Mouse (Mus musculus): Measurements from ENCODE around the gene Calr. TPM values are rescaled to one million over a fixed set of nuclear protein-coding genes. Genes with fewer than 3 reads are reported as not detected.
A peak's percentile ranks its signal among the peaks of the same experiment; 100 is the strongest.

Gene Calr
- polyA plus RNA-seq, 1 experiment: 687 TPM

- no peaks in the 10 kb centered on the region for H3K79me3 ChIP-seq (ENCODE audit: low read depth)
- H3K4me3 ChIP-seq (ENCODE audit: insufficient read depth, poor library complexity, severe bottlenecking): no peak overlapping the region
- no peaks in the 10 kb centered on the region for H3K36me3 ChIP-seq (ENCODE audit: control insufficient read depth, insufficient read depth)
- no peak overlapping the region for H3ac ChIP-seq (ENCODE audit: control insufficient read depth, insufficient read length, low read depth)
- no peaks in the 10 kb centered on the region for H3K79me2 ChIP-seq (ENCODE audit: control insufficient read depth, insufficient read depth)
- H3K27me3 ChIP-seq (ENCODE audit: control insufficient read depth, insufficient read depth, insufficient read length): no peaks in the 10 kb centered on the region
- TF ChIP-seq MYOG (IDR thresholded peaks at IDR 0.05; ENCODE audit: control insufficient read depth, extremely low read depth, insufficient read length): no peak
- TF ChIP-seq CTCF (IDR thresholded peaks at IDR 0.05; ENCODE audit: control insufficient read depth, insufficient read depth, insufficient read length): peak; percentile 5
Measured at GRCm38 (mm10) chr8:84813059-84813458, 33.7 kb downstream of the Calr start.

- Histone ChIP-seq H3K4me3 (ENCODE audit: insufficient read depth, poor library complexity, severe bottlenecking) (no peak overlapping the region), H3K27me3 (ENCODE audit: control insufficient read depth, insufficient read depth, insufficient read length) (no peaks in the 10 kb centered on the region), H3K79me2 (ENCODE audit: control insufficient read depth, insufficient read depth) (no peaks in the 10 kb centered on the region)
Measured at GRCm38 (mm10) chr8:84811303-84811702, 35.4 kb downstream of the Calr start.

GRCm38 (mm10) chr8:84810896-84811295 lies 35.8 kb downstream of the Calr start:
- TF ChIP-seq CTCF (IDR thresholded peaks at IDR 0.05; ENCODE audit: control insufficient read depth, insufficient read depth, insufficient read length) (peak; percentile 89), USF1 (IDR thresholded peaks at IDR 0.05; ENCODE audit: low read depth) (no peak), MYOD1 (IDR thresholded peaks at IDR 0.05; ENCODE audit: control insufficient read depth, insufficient read length, low read depth) (no peak), FOSL1 (IDR thresholded peaks at IDR 0.05; ENCODE audit: insufficient read depth, low read length, poor library complexity, severe bottlenecking) (no peak), MAX (IDR thresholded peaks at IDR 0.05) (no peak)
- H3K36me3 ChIP-seq (ENCODE audit: control insufficient read depth, insufficient read depth): no peaks in the 10 kb centered on the region
- no peaks in the 10 kb centered on the region for H3K79me2 ChIP-seq (ENCODE audit: control insufficient read depth, insufficient read depth)
- peak overlapping the region; percentile 23 for H3ac ChIP-seq (ENCODE audit: control insufficient read depth, insufficient read length, low read depth)
- no peaks in the 10 kb centered on the region for H3K79me3 ChIP-seq (ENCODE audit: low read depth)
- H3K27me3 ChIP-seq (ENCODE audit: control insufficient read depth, insufficient read depth, insufficient read length): no peaks in the 10 kb centered on the region
- no peak overlapping the region for H3K4me3 ChIP-seq (ENCODE audit: insufficient read depth, poor library complexity, severe bottlenecking)

More at GRCm38 (mm10) chr8:84811303-84811702, 35.4 kb downstream of the Calr start:
- Histone ChIP-seq H3K79me3 (ENCODE audit: low read depth) (no peaks in the 10 kb centered on the region), H3ac (ENCODE audit: control insufficient read depth, insufficient read length, low read depth) (peak overlapping the region; percentile 23), H3K36me3 (ENCODE audit: control insufficient read depth, insufficient read depth) (no peaks in the 10 kb centered on the region)
- TF ChIP-seq FOSL1 (IDR thresholded peaks at IDR 0.05; ENCODE audit: insufficient read depth, low read length, poor library complexity, severe bottlenecking) (no peak), MYOD1 (IDR thresholded peaks at IDR 0.05; ENCODE audit: control insufficient read depth, insufficient read length, low read depth) (no peak)

GRCm38 (mm10) chr8:84809941-84810280 lies 36.8 kb downstream of the Calr start:
- H3K27me3 ChIP-seq (ENCODE audit: control insufficient read depth, insufficient read depth, insufficient read length): no peaks in the 10 kb centered on the region
- H3K79me2 ChIP-seq (ENCODE audit: control insufficient read depth, insufficient read depth): no peaks in the 10 kb centered on the region
- no peaks in the 10 kb centered on the region for H3K79me3 ChIP-seq (ENCODE audit: low read depth)
- H3K36me3 ChIP-seq (ENCODE audit: control insufficient read depth, insufficient read depth): no peaks in the 10 kb centered on the region
- TF ChIP-seq FOSL1 (IDR thresholded peaks at IDR 0.05; ENCODE audit: insufficient read depth, low read length, poor library complexity, severe bottlenecking): no peak
- no peak for TF ChIP-seq CTCF (IDR thresholded peaks at IDR 0.05; ENCODE audit: control insufficient read depth, insufficient read depth, insufficient read length)
- TF ChIP-seq MYOG (IDR thresholded peaks at IDR 0.05; ENCODE audit: control insufficient read depth, extremely low read depth, insufficient read length): no peak
- no peak for TF ChIP-seq USF1 (IDR thresholded peaks at IDR 0.05; ENCODE audit: low read depth)
- no peak for TF ChIP-seq MAX (IDR thresholded peaks at IDR 0.05)
- no peak for TF ChIP-seq MYOD1 (IDR thresholded peaks at IDR 0.05; ENCODE audit: control insufficient read depth, insufficient read length, low read depth)
- TF ChIP-seq CEBPB (IDR thresholded peaks at IDR 0.05; ENCODE audit: low read depth): no peak
- no peak overlapping the region for H3ac ChIP-seq (ENCODE audit: control insufficient read depth, insufficient read length, low read depth)
- H3K4me3 ChIP-seq (ENCODE audit: insufficient read depth, poor library complexity, severe bottlenecking): no peak overlapping the region

GRCm38 (mm10) chr8:84809109-84809940 lies 37.4 kb downstream of the Calr start:
- Histone ChIP-seq H3K79me3 (ENCODE audit: low read depth) (no peaks in the 10 kb centered on the region), H3ac (ENCODE audit: control insufficient read depth, insufficient read length, low read depth) (no peak overlapping the region), H3K4me3 (ENCODE audit: insufficient read depth, poor library complexity, severe bottlenecking) (no peak overlapping the region), H3K79me2 (ENCODE audit: control insufficient read depth, insufficient read depth) (no peaks in the 10 kb centered on the region), H3K27me3 (ENCODE audit: control insufficient read depth, insufficient read depth, insufficient read length) (no peaks in the 10 kb centered on the region), H3K36me3 (ENCODE audit: control insufficient read depth, insufficient read depth) (no peaks in the 10 kb centered on the region)
- TF ChIP-seq CTCF (IDR thresholded peaks at IDR 0.05; ENCODE audit: control insufficient read depth, insufficient read depth, insufficient read length) (no peak), MYOD1 (IDR thresholded peaks at IDR 0.05; ENCODE audit: control insufficient read depth, insufficient read length, low read depth) (no peak), CEBPB (IDR thresholded peaks at IDR 0.05; ENCODE audit: low read depth) (no peak), MAX (IDR thresholded peaks at IDR 0.05) (no peak), USF1 (IDR thresholded peaks at IDR 0.05; ENCODE audit: low read depth) (no peak), FOSL1 (IDR thresholded peaks at IDR 0.05; ENCODE audit: insufficient read depth, low read length, poor library complexity, severe bottlenecking) (no peak), MYOG (IDR thresholded peaks at IDR 0.05; ENCODE audit: control insufficient read depth, extremely low read depth, insufficient read length) (no peak)

- Histone ChIP-seq H3K4me3 (ENCODE audit: insufficient read depth, poor library complexity, severe bottlenecking) (no peak overlapping the region), H3K27me3 (ENCODE audit: control insufficient read depth, insufficient read depth, insufficient read length) (no peaks in the 10 kb centered on the region), H3ac (ENCODE audit: control insufficient read depth, insufficient read length, low read depth) (no peak overlapping the region), H3K79me2 (ENCODE audit: control insufficient read depth, insufficient read depth) (no peaks in the 10 kb centered on the region), H3K36me3 (ENCODE audit: control insufficient read depth, insufficient read depth) (no peaks in the 10 kb centered on the region), H3K79me3 (ENCODE audit: low read depth) (no peaks in the 10 kb centered on the region)
- no peak for TF ChIP-seq MAX (IDR thresholded peaks at IDR 0.05)
- no peak for TF ChIP-seq MYOD1 (IDR thresholded peaks at IDR 0.05; ENCODE audit: control insufficient read depth, insufficient read length, low read depth)
- TF ChIP-seq CEBPB (IDR thresholded peaks at IDR 0.05; ENCODE audit: low read depth): no peak
Measured at GRCm38 (mm10) chr8:84806031-84806430, 40.7 kb downstream of the Calr start.

Data from C2C12 (cell line).